Mouse (Mus musculus): Measurements from ENCODE around the gene Fryl. TPM values are rescaled to one million over a fixed set of nuclear protein-coding genes. Genes with fewer than 3 reads are reported as not detected.
A peak's percentile ranks its signal among the peaks of the same experiment; 100 is the strongest.

The Fryl gene
- polyA plus RNA-seq, 1 experiment: 15.3 TPM

- no peak overlapping the region for H3K4me2 ChIP-seq (ENCODE audit: low read depth)
- peaks cover 80% of the 10 kb centered on the region for H3K79me2 ChIP-seq (ENCODE audit: control insufficient read depth, insufficient read depth)
- no peak overlapping the region for H3ac ChIP-seq (ENCODE audit: control insufficient read depth, insufficient read length)
- no peaks in the 10 kb centered on the region for H3K27me3 ChIP-seq (ENCODE audit: control insufficient read depth, insufficient read depth, insufficient read length)
- no peak overlapping the region for H3K4me3 ChIP-seq
- TF ChIP-seq E2F4 (IDR thresholded peaks at IDR 0.05; ENCODE audit: insufficient read depth): no peak
- TF ChIP-seq USF1 (IDR thresholded peaks at IDR 0.05; ENCODE audit: low read depth): no peak
- TF ChIP-seq CEBPB (IDR thresholded peaks at IDR 0.05; ENCODE audit: insufficient read depth, poor library complexity, severe bottlenecking): no peak
- TF ChIP-seq POLR2A (IDR thresholded peaks at IDR 0.05; ENCODE audit: insufficient read length, low read depth): no peak
- peak in 1 of 3 experiments; percentile 66 for TF ChIP-seq MYOG (IDR thresholded peaks at IDR 0.05; ENCODE audit: control insufficient read depth in 1 of 3, insufficient read depth in 1 of 3, insufficient read length in 2 of 3, low read depth in 2 of 3)
- TF ChIP-seq REST (IDR thresholded peaks at IDR 0.05; ENCODE audit: insufficient read depth, insufficient read length): no peak
- TF ChIP-seq MYOD1 (IDR thresholded peaks at IDR 0.05; ENCODE audit: control insufficient read depth in 1 of 3, insufficient read length in 2 of 3, low read depth in 2 of 3): peak in 2 of 3 experiments; percentile 39 to 47
- TF ChIP-seq MAX (IDR thresholded peaks at IDR 0.05; ENCODE audit: low read depth): no peak
- H3K36me3 ChIP-seq (ENCODE audit: control insufficient read depth, insufficient read depth): no peaks in the 10 kb centered on the region
These were observed 8.2 kb downstream of the Fryl start for GRCm38 (mm10) chr5:73248211-73248610.

GRCm38 (mm10) chr5:73246414-73246813 is 10.0 kb downstream of the Fryl start:
- no peak overlapping the region for H3K4me3 ChIP-seq
- peaks cover 64% of the 10 kb centered on the region for H3K79me2 ChIP-seq (ENCODE audit: control insufficient read depth, insufficient read depth)
- H3ac ChIP-seq (ENCODE audit: control insufficient read depth, insufficient read length): no peak overlapping the region
- H3K36me3 ChIP-seq (ENCODE audit: control insufficient read depth, insufficient read depth): no peaks in the 10 kb centered on the region
- H3K27me3 ChIP-seq (ENCODE audit: control insufficient read depth, insufficient read depth, insufficient read length): no peaks in the 10 kb centered on the region
- TF ChIP-seq POLR2A (IDR thresholded peaks at IDR 0.05; ENCODE audit: insufficient read length, low read depth) (no peak), POLR2AphosphoS2 (IDR thresholded peaks at IDR 0.05; ENCODE audit: insufficient read length, low read depth) (no peak), MYOD1 (IDR thresholded peaks at IDR 0.05; ENCODE audit: control insufficient read depth in 1 of 3, insufficient read length in 2 of 3, low read depth in 2 of 3) (no peak), USF1 (IDR thresholded peaks at IDR 0.05; ENCODE audit: low read depth) (no peak), CEBPB (IDR thresholded peaks at IDR 0.05; ENCODE audit: insufficient read depth, poor library complexity, severe bottlenecking) (no peak), TCF12 (IDR thresholded peaks at IDR 0.05; ENCODE audit: insufficient read depth, poor library complexity, severe bottlenecking) (no peak)
- H3K4me2 ChIP-seq (ENCODE audit: low read depth): no peak overlapping the region

GRCm38 (mm10) chr5:73244403-73244802 is 12.0 kb downstream of the Fryl start:
- H3K79me2 ChIP-seq (ENCODE audit: control insufficient read depth, insufficient read depth): peaks cover 61% of the 10 kb centered on the region
- H3K4me2 ChIP-seq (ENCODE audit: low read depth): no peak overlapping the region
- H3ac ChIP-seq (ENCODE audit: control insufficient read depth, insufficient read length): no peak overlapping the region
- TF ChIP-seq POLR2AphosphoS2 (IDR thresholded peaks at IDR 0.05; ENCODE audit: insufficient read length, low read depth) (no peak), TCF12 (IDR thresholded peaks at IDR 0.05; ENCODE audit: insufficient read depth, poor library complexity, severe bottlenecking) (no peak), CEBPB (IDR thresholded peaks at IDR 0.05; ENCODE audit: insufficient read depth, poor library complexity, severe bottlenecking) (no peak), MYOD1 (IDR thresholded peaks at IDR 0.05; ENCODE audit: control insufficient read depth in 1 of 3, insufficient read length in 2 of 3, low read depth in 2 of 3) (no peak), E2F4 (IDR thresholded peaks at IDR 0.05; ENCODE audit: insufficient read depth) (no peak), REST (IDR thresholded peaks at IDR 0.05; ENCODE audit: insufficient read depth, insufficient read length) (no peak)
- H3K4me3 ChIP-seq: no peak overlapping the region
- no peaks in the 10 kb centered on the region for H3K27me3 ChIP-seq (ENCODE audit: control insufficient read depth, insufficient read depth, insufficient read length)
- H3K36me3 ChIP-seq (ENCODE audit: control insufficient read depth, insufficient read depth): no peaks in the 10 kb centered on the region

GRCm38 (mm10) chr5:73241966-73242365 is 14.5 kb downstream of the Fryl start:
- H3ac ChIP-seq (ENCODE audit: control insufficient read depth, insufficient read length): no peak overlapping the region
- no peak for TF ChIP-seq TCF12 (IDR thresholded peaks at IDR 0.05; ENCODE audit: insufficient read depth, poor library complexity, severe bottlenecking)
- TF ChIP-seq REST (IDR thresholded peaks at IDR 0.05; ENCODE audit: insufficient read depth, insufficient read length): no peak
- TF ChIP-seq POLR2A (IDR thresholded peaks at IDR 0.05; ENCODE audit: insufficient read length, low read depth): no peak
- no peak for TF ChIP-seq CEBPB (IDR thresholded peaks at IDR 0.05; ENCODE audit: insufficient read depth, poor library complexity, severe bottlenecking)
- no peak for TF ChIP-seq USF1 (IDR thresholded peaks at IDR 0.05; ENCODE audit: low read depth)
- TF ChIP-seq MYOG (IDR thresholded peaks at IDR 0.05; ENCODE audit: control insufficient read depth in 1 of 3, insufficient read depth in 1 of 3, insufficient read length in 2 of 3, low read depth in 2 of 3): peak in 1 of 3 experiments; percentile 9
- no peak for TF ChIP-seq POLR2AphosphoS2 (IDR thresholded peaks at IDR 0.05; ENCODE audit: insufficient read length, low read depth)
- no peak for TF ChIP-seq E2F4 (IDR thresholded peaks at IDR 0.05; ENCODE audit: insufficient read depth)
- TF ChIP-seq SRF (IDR thresholded peaks at IDR 0.05; ENCODE audit: control insufficient read depth, insufficient read length, low read depth): no peak
- no peak for TF ChIP-seq MAX (IDR thresholded peaks at IDR 0.05; ENCODE audit: low read depth)
- peak in 1 of 3 experiments; percentile 17 for TF ChIP-seq MYOD1 (IDR thresholded peaks at IDR 0.05; ENCODE audit: control insufficient read depth in 1 of 3, insufficient read length in 2 of 3, low read depth in 2 of 3)
- H3K79me2 ChIP-seq (ENCODE audit: control insufficient read depth, insufficient read depth): peaks cover 48% of the 10 kb centered on the region
- H3K27me3 ChIP-seq (ENCODE audit: control insufficient read depth, insufficient read depth, insufficient read length): no peaks in the 10 kb centered on the region
- no peak overlapping the region for H3K4me2 ChIP-seq (ENCODE audit: low read depth)
- no peak overlapping the region for H3K4me3 ChIP-seq
- H3K36me3 ChIP-seq (ENCODE audit: control insufficient read depth, insufficient read depth): no peaks in the 10 kb centered on the region

- Histone ChIP-seq H3K36me3 (ENCODE audit: control insufficient read depth, insufficient read depth) (no peaks in the 10 kb centered on the region), H3K4me3 (no peak overlapping the region), H3ac (ENCODE audit: control insufficient read depth, insufficient read length) (no peak overlapping the region), H3K4me2 (ENCODE audit: low read depth) (peak overlapping the region; percentile 18), H3K79me2 (ENCODE audit: control insufficient read depth, insufficient read depth) (peaks cover 44% of the 10 kb centered on the region), H3K27me3 (ENCODE audit: control insufficient read depth, insufficient read depth, insufficient read length) (no peaks in the 10 kb centered on the region)
- TF ChIP-seq MYOD1 (IDR thresholded peaks at IDR 0.05; ENCODE audit: control insufficient read depth in 1 of 3, insufficient read length in 2 of 3, low read depth in 2 of 3) (peak in 2 of 3 experiments; percentile 42 to 54), TCF12 (IDR thresholded peaks at IDR 0.05; ENCODE audit: insufficient read depth, poor library complexity, severe bottlenecking) (no peak), MAX (IDR thresholded peaks at IDR 0.05; ENCODE audit: low read depth) (no peak), POLR2A (IDR thresholded peaks at IDR 0.05; ENCODE audit: insufficient read length, low read depth) (no peak), REST (IDR thresholded peaks at IDR 0.05; ENCODE audit: insufficient read depth, insufficient read length) (no peak), USF1 (IDR thresholded peaks at IDR 0.05; ENCODE audit: low read depth) (no peak), MYOG (IDR thresholded peaks at IDR 0.05; ENCODE audit: control insufficient read depth in 1 of 3, insufficient read depth in 1 of 3, insufficient read length in 2 of 3, low read depth in 2 of 3) (peak in 1 of 3 experiments; percentile 32), E2F4 (IDR thresholded peaks at IDR 0.05; ENCODE audit: insufficient read depth) (no peak), SRF (IDR thresholded peaks at IDR 0.05; ENCODE audit: control insufficient read depth, insufficient read length, low read depth) (no peak)
These were observed 15.1 kb downstream of the Fryl start for GRCm38 (mm10) chr5:73241332-73241731.

Data from myocyte (in vitro differentiated cells).